Mouse (Mus musculus) liver, embryonic 14.5 days (tissue): ENCODE results near the gene Wfdc17. TPM values are rescaled to one million over a fixed set of nuclear protein-coding genes. Genes with fewer than 3 reads are reported as not detected.

Experiments used
- ATAC-seq: fragments of 200-750 bp; cut with Nextera tagmentation; 2 replicates; pipeline ENCODE4 v1.8.0; 2017; ENCODE audit warnings: moderate number of reproducible peaks, mild to moderate bottlenecking, moderate library complexity; ENCODE audit not compliant: insufficient read depth
- DNase-seq, 3 experiments: peaks; one replicate each; pipeline ENCODE4 v3.0.0-alpha.2; 2012 to 2013; ENCODE audit warnings: low read depth in 3 of 3, low spot score in 3 of 3
- H3K27ac ChIP-seq: fragments of 300-500 bp; sonication (generic); 2 replicates; pipeline ENCODE4 v1.5.1; 2014; ENCODE audit warnings: moderate library complexity, mild to moderate bottlenecking, control low read depth, inconsistent platforms
- H3K27me3 ChIP-seq: fragments of 300-500 bp; sonication (generic); 2 replicates; pipeline ENCODE4 v1.6.1; 2014; ENCODE audit warnings: mild to moderate bottlenecking, low read length, moderate library complexity; ENCODE audit not compliant: control insufficient read depth, insufficient read depth
- H3K36me3 ChIP-seq: fragments of 300-500 bp; sonication (generic); replicated peaks from 2 replicates; pipeline ENCODE4 v1.6.1; 2014; ENCODE audit warnings: low read depth; ENCODE audit not compliant: control insufficient read depth, insufficient read depth
- H3K4me1 ChIP-seq, 2 experiments: fragments of 200-500 bp in 1 of 2; fragments of 300-500 bp in 1 of 2; sonication (generic) in 1 of 2; replicated peaks; 2 replicates each; pipeline ENCODE4 v1.6.1; 2012 to 2014; ENCODE audit warnings: antibody characterized with exemption in 1 of 2, inconsistent platforms in 1 of 2, low read length in 1 of 2; ENCODE audit not compliant: control insufficient read depth in 2 of 2, insufficient read depth in 2 of 2
- H3K4me2 ChIP-seq: fragments of 300-500 bp; sonication (generic); 2 replicates; pipeline ENCODE4 v1.6.1; 2014; ENCODE audit warnings: low read depth, mild to moderate bottlenecking, control low read depth, moderate library complexity
- H3K4me3 ChIP-seq, 2 experiments: fragments of 200-500 bp in 1 of 2; fragments of 300-500 bp in 1 of 2; sonication (generic) in 1 of 2; 2 replicates each; pipeline ENCODE4 v1.5.1; 2012 to 2014; ENCODE audit warnings: low read depth in 2 of 2, low read length in 2 of 2, mild to moderate bottlenecking in 2 of 2, control low read depth in 1 of 2, inconsistent platforms in 1 of 2, moderate library complexity in 1 of 2; ENCODE audit not compliant: insufficient read depth in 1 of 2
- H3K9ac ChIP-seq: fragments of 300-500 bp; sonication (generic); replicated peaks from 2 replicates; pipeline ENCODE4 v1.6.1; 2014; ENCODE audit warnings: mild to moderate bottlenecking, control low read depth, moderate library complexity
- H3K9me3 ChIP-seq: fragments of 300-500 bp; sonication (generic); 2 replicates; pipeline ENCODE4 v1.6.1; 2016; ENCODE audit warnings: low read length, mixed read lengths; ENCODE audit not compliant: control insufficient read depth
- CTCF ChIP-seq: IDR thresholded peaks from 2 replicates; pipeline ENCODE4 v1.5.1; 2016; ENCODE audit warnings: antibody characterized with exemption, low read depth, control low read depth
- EP300 ChIP-seq: IDR thresholded peaks from 2 replicates; pipeline ENCODE4 v1.6.1; 2016; ENCODE audit warnings: antibody characterized with exemption, low read depth
- WGBS: fragments of 180-500 bp; shearing (Covaris S2); extraction: QIAGEN DNeasy Blood & Tissue Kit; methylation state at CpG from one replicate; pipeline ENCODE4 v1.1.7; 2014; ENCODE audit not compliant: insufficient replicate concordance; 5-methylcytosine and 5-hydroxymethylcytosine counted together
- polyA plus RNA-seq, 2 experiments: library from polyadenylated mRNA; depleted of rRNA in 1 of 2; stranded (reverse) in 1 of 2; unstranded in 1 of 2; fragments of >200 nt; fragmentation: Nextera tagmentation in 1 of 2; extraction: Ambion mirVana in 1 of 2; gene quantifications; 2 replicates each; pipeline versions ENCODE4 v1.2.1 to v1.2.3; 2012 to 2014

Gene Wfdc17
- polyA plus RNA-seq (2012; rRNA removed) (7.4 and 7.9 TPM in 2 replicates), polyA plus RNA-seq (2014; fragmentation: Nextera tagmentation; extraction: Ambion mirVana) (15.6 and 21.7 TPM in 2 replicates)

- Histone ChIP-seq H3K4me1 (no peaks in the 10 kb centered on the region), H3K9ac (no peak within 1 kb of the TSS), H3K4me2 (no peak within 1 kb of the TSS), H3K27ac (no peak within 1 kb of the TSS), H3K36me3 (no peaks in the 10 kb centered on the region), H3K4me3 (no peak within 1 kb of the TSS), H3K9me3 (no peaks in the 10 kb centered on the region), H3K27me3 (no peaks in the 10 kb centered on the region)
- ATAC-seq (no peak), DNase-seq (no peak)
- 12% methylated on average over 1 of the region's 1 CpGs for WGBS
- no peak for TF ChIP-seq CTCF
- no peak for TF ChIP-seq EP300
Observed at GRCm38 (mm10) chr11:83703705-83704104, at the start of gene Wfdc17. Wfdc17 (plus strand) TSS chr11:83703991.

GRCm38 (mm10) chr11:83654606-83655005 is 49.2 kb upstream of the Wfdc17 start:
- H3K4me1 ChIP-seq = no peaks in the 10 kb centered on the region
- TF ChIP-seq EP300 (no peak), CTCF (no peak)
- no peak overlapping the region for H3K9ac ChIP-seq
- H3K4me2 ChIP-seq = no peak overlapping the region
- H3K36me3 ChIP-seq = no peaks in the 10 kb centered on the region
- H3K27me3 ChIP-seq = no peaks in the 10 kb centered on the region
- H3K27ac ChIP-seq = no peak overlapping the region
- H3K4me3 ChIP-seq = no peak overlapping the region
- no peaks in the 10 kb centered on the region for H3K9me3 ChIP-seq
- 71% methylated on average over 8 of the region's 8 CpGs for WGBS
- ATAC-seq (no peak), DNase-seq (no peak)

- DNase-seq (no peak), ATAC-seq (no peak)
- Histone ChIP-seq H3K4me3 (no peak overlapping the region), H3K4me2 (no peak overlapping the region), H3K27me3 (no peaks in the 10 kb centered on the region), H3K9me3 (no peaks in the 10 kb centered on the region), H3K9ac (no peak overlapping the region), H3K36me3 (no peaks in the 10 kb centered on the region), H3K27ac (no peak overlapping the region), H3K4me1 (no peaks in the 10 kb centered on the region)
- TF ChIP-seq EP300 (no peak), CTCF (no peak)
- 58% methylated on average over 3 of the region's 3 CpGs for WGBS
Observed at GRCm38 (mm10) chr11:83657508-83657907, 46.3 kb upstream of the Wfdc17 start.

- ATAC-seq (no peak), DNase-seq (no peak)
- H3K9ac ChIP-seq = no peak overlapping the region
- H3K4me2 ChIP-seq = no peak overlapping the region
- no peak for TF ChIP-seq CTCF
- 23% methylated on average over 6 of the region's 6 CpGs for WGBS
- no peaks in the 10 kb centered on the region for H3K36me3 ChIP-seq
- no peak overlapping the region for H3K27ac ChIP-seq
- no peaks in the 10 kb centered on the region for H3K27me3 ChIP-seq
- no peaks in the 10 kb centered on the region for H3K9me3 ChIP-seq
- H3K4me1 ChIP-seq = no peaks in the 10 kb centered on the region; a peak in 1 of 4 replicates
- no peak overlapping the region for H3K4me3 ChIP-seq
Observed at GRCm38 (mm10) chr11:83658797-83659196, 45.0 kb upstream of the Wfdc17 start.

GRCm38 (mm10) chr11:83662204-83662603 is 41.6 kb upstream of the Wfdc17 start, which contains the start of gene Ccl4:
Ccl4 (plus strand) TSS chr11:83662584.
- Histone ChIP-seq H3K27me3 (no peaks in the 10 kb centered on the region), H3K4me1 (no peaks in the 10 kb centered on the region; a peak in 1 of 4 replicates), H3K4me2 (no peak within 1 kb of the TSS), H3K9ac (no peak within 1 kb of the TSS), H3K9me3 (no peaks in the 10 kb centered on the region), H3K4me3 (no peak within 1 kb of the TSS), H3K27ac (no peak within 1 kb of the TSS), H3K36me3 (no peaks in the 10 kb centered on the region)
- DNase-seq (no peak), ATAC-seq (no peak)
- TF ChIP-seq EP300 (no peak), CTCF (no peak)
- 34% methylated on average over 6 of the region's 6 CpGs for WGBS
